Mouse (Mus musculus) bone marrow macrophage, adult 2 months (primary cell): Measurements from ENCODE around the gene Prrt1. TPM values are rescaled to one million over a fixed set of nuclear protein-coding genes. Genes with fewer than 3 reads are reported as not detected.

ENCODE experiments used
- H3K27ac ChIP-seq: 2 replicates; pipeline ENCODE4 v1.5.1; 2012; ENCODE audit warnings: low read depth, low read length; ENCODE audit not compliant: insufficient read depth
- H3K4me1 ChIP-seq: 2 replicates; pipeline ENCODE4 v1.6.1; 2012; ENCODE audit warnings: low read length; ENCODE audit not compliant: control insufficient read depth, insufficient read depth
- H3K4me3 ChIP-seq: 2 replicates; pipeline ENCODE4 v1.5.1; 2012; ENCODE audit warnings: mild to moderate bottlenecking, low read length, moderate library complexity; ENCODE audit not compliant: insufficient read depth
- CTCF ChIP-seq: IDR thresholded peaks from 2 replicates; pipeline ENCODE4 v1.5.1; 2012; ENCODE audit warnings: low read depth, mild to moderate bottlenecking, low read length, moderate library complexity
- POLR2A ChIP-seq: IDR thresholded peaks from 2 replicates; pipeline ENCODE4 v1.6.1; 2012; ENCODE audit warnings: mild to moderate bottlenecking, low read depth, low read length, borderline replicate concordance
- polyA plus RNA-seq: library from polyadenylated mRNA; stranded (reverse); fragments of >200 nt; gene quantifications from 2 replicates; pipeline ENCODE4 v1.2.4, GENCODE M21; 2012; ENCODE audit not compliant: missing spikeins, insufficient read depth, insufficient read length

Gene Prrt1
- 0.76 and 1.3 TPM in 2 replicates for polyA plus RNA-seq

DNA sequence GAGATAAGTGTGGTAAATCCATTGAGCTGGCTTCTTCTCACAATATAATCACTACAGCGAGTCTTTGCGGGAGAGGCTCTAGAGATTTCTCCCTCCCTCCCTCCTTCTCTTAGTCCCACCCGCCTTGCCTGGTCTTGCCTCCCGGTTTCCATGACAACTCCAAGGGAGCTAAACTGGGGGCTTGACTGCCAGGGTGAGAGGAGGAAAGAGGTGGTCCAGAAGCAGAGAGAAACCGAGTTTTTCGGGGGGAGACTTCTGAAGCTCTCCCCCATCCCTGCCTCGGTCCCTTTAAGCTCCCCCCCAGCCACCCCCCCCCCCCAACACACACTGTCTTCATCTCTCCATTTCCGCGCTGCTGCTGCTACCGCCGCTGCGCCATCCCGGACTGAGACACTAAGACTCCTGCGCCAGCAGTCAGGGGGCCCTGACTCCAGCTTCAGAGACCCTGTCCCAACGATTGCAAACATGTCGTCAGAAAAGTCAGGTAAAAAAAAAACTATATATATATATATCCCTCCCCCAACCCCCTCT lies at the start of gene Prrt1:
Gene Prrt1, plus strand, starts transcription at position 313 of the 531 bp plus-strand sequence.
- TF ChIP-seq POLR2A (no peak), CTCF (no peak)
- peaks cover 34% of the 10 kb centered on the region for H3K4me1 ChIP-seq
- H3K27ac ChIP-seq = peak within 1 kb of the TSS; percentile 96
- H3K4me3 ChIP-seq = peak within 1 kb of the TSS; percentile 69

- TF ChIP-seq POLR2A (no peak), CTCF (no peak)
- no peak overlapping the region for H3K27ac ChIP-seq
- H3K4me3 ChIP-seq = no peak overlapping the region
- peaks cover 12% of the 10 kb centered on the region for H3K4me1 ChIP-seq
These were observed 46.8 kb upstream of the Prrt1 start for GRCm38 (mm10) chr17:34582528-34582927.

GRCm38 (mm10) chr17:34583397-34583796 lies 45.9 kb upstream of the Prrt1 start:
- TF ChIP-seq CTCF (no peak), POLR2A (no peak)
- H3K27ac ChIP-seq = no peak overlapping the region
- H3K4me3 ChIP-seq = no peak overlapping the region
- H3K4me1 ChIP-seq = peaks cover 4% of the 10 kb centered on the region; the same call in 1 of the 2 replicates

DNA sequence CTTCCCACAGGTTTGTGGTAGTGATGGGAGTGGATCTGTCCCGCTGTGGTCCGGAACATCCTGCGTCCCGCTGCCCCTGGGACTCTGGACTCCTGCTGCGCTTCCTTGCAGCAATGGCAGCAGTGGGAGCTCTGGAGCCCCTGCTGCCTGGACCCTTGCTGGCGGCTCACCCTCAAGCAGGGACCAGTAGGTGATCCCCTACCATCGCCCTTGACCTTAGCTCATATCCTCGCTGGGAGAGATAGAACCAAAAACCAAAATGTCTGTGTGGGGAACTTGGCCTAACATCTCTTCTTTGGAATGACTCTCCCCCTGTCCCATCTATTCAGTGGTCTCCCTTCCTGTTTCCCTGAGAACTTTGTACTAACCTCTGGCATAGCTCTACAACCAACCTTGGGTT lies 45.5 kb upstream of the Prrt1 start:
- Histone ChIP-seq H3K27ac (no peak overlapping the region), H3K4me3 (no peak overlapping the region), H3K4me1 (peaks cover 7% of the 10 kb centered on the region)
- no peak for TF ChIP-seq CTCF

DNA sequence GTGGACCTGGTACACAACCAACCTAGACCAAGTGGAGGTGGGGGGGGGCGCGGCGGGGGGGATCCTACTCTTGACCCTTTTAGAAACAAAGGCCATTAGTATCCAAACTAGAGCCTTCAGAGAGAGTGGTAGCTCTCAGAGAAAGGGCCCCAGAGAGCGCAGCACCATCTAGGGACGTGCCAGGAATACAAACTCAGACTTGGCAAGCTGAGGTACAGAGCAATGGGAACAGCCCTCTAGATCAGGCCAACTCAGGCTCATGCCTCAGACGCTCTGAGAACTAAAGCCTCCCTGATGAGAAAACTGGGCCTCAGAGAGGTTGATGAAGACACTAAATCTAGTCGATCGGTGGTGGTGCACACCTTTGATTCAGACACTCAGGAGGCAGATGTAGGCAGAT lies 44.2 kb upstream of the Prrt1 start:
- no peak overlapping the region for H3K4me3 ChIP-seq
- TF ChIP-seq CTCF (no peak), POLR2A (no peak)

DNA sequence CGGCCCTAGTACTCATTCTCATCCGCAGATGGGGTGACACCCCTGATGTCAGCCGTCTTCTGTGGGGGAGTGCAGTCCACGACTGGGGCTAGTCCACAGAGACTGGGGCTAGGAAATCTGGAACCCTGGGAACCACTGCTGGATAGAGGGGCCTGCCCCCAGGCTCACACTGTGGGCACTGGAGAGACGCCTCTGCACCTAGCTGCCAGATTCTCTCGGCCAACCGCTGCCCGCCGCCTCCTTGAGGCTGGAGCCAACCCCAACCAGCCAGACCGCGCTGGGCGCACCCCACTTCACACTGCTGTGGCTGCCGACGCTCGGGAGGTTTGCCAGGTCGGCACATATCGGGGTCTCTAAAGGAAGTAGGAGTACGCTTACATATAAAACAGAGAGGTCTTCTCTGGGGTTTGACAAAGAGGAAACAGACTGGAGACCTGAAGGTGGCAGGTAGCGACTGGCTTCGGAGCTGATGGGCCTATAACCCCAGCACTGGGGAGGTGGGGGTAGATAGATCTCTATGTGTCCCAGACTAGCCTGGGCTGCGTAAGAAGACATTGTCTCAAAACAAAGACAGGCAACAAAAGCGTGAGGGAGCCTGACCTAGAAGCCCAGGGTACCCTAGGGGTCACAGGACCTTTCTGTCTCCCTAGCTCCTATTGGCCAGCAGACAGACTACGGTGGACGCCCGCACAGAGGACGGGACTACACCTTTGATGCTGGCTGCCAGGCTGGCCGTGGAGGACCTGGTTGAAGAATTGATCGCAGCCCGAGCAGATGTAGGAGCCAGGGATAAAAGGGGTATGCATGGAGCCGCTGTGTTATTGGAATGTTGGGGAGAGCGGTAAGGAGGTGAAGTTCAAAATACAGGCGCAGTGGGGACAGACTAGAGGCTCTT lies 43.2 kb upstream of the Prrt1 start:
- peak overlapping the region; percentile 83 for H3K4me3 ChIP-seq
- H3K4me1 ChIP-seq = peaks cover 16% of the 10 kb centered on the region
- TF ChIP-seq POLR2A (no peak), CTCF (no peak)
- H3K27ac ChIP-seq = no peak overlapping the region

More for the DNA sequence above, 44.2 kb upstream of the Prrt1 start:
- Histone ChIP-seq H3K27ac (no peak overlapping the region), H3K4me1 (peaks cover 12% of the 10 kb centered on the region)

GRCm38 (mm10) chr17:34586796-34587422 lies 42.4 kb upstream of the Prrt1 start:
- no peak for TF ChIP-seq POLR2A
- no peak for TF ChIP-seq CTCF
- Histone ChIP-seq H3K4me1 (peaks cover 17% of the 10 kb centered on the region), H3K27ac (peak overlapping the region; percentile 62), H3K4me3 (peak overlapping the region; percentile 83)

DNA sequence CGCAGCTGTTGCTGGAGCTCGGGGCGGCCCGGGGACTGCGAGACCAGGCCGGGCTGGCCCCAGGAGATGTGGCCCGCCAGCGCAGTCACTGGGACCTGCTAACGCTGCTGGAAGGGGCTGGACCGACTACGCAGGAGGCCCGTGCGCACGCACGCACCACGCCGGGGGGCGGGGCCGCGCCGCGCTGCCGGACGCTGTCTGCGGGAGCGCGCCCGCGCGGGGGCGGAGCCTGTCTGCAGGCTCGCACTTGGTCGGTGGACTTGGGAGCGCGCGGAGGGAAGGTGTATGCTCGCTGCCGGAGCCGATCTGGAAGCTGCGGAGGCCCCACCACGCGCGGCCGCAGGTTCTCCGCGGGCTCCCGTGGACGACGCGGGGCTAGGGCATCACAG lies 41.9 kb upstream of the Prrt1 start:
- H3K27ac ChIP-seq = peak overlapping the region; percentile 67
- no peak for TF ChIP-seq POLR2A
- peaks cover 17% of the 10 kb centered on the region for H3K4me1 ChIP-seq
- H3K4me3 ChIP-seq = peak overlapping the region; percentile 83

DNA sequence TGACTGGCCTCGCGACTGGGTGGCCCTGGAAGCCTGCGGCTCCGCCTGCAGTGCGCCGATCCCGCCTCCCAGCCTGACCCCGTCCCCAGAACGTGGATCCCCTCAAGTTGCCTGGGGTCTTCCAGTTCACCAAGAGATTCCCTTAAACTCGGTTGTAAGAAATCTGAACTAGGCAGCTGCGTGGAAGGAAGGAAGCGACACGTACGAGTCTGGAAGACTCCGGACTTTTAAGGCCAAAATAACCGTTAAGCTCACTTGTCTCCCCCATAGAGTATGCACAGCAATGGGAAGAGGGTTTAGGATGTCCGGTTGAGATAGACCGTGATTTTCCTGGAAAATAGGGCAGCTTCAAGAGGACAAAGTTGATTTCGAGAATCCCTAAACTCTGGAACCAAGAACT lies 41.5 kb upstream of the Prrt1 start:
- Histone ChIP-seq H3K4me1 (peaks cover 17% of the 10 kb centered on the region), H3K27ac (peak overlapping the region; percentile 67), H3K4me3 (peak overlapping the region; percentile 83)
- no peak for TF ChIP-seq POLR2A
- no peak for TF ChIP-seq CTCF

GRCm38 (mm10) chr17:34588767-34589166 lies 40.6 kb upstream of the Prrt1 start:
- Histone ChIP-seq H3K27ac (no peak overlapping the region), H3K4me1 (peaks cover 17% of the 10 kb centered on the region), H3K4me3 (peak overlapping the region; percentile 2; the same call in 1 of the 2 replicates)
- TF ChIP-seq POLR2A (no peak), CTCF (no peak)
